Mouse (Mus musculus): ENCODE results near the gene Pla2r1.

DNA sequence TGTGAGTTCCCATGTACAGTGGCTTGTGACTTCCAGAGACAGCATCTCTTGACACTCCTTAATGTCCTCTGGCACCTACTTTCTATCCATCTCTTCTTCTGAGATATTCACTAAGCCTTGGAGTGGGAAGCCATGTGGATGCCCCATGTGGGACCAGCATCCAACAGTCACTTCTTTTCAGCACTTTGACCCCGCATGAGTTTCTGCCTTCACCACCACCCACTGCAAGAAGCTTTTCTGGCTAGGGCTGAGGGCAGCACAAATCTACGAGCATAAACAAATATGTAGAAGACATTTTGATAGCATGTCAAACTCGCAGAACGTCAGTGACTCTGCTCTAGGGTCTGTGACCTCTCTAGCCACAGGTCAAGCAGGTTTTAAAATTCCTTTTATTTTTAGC, 160.8 kb downstream of the Pla2r1 start:
- no peak for TF ChIP-seq POLR2A (IDR thresholded peaks at IDR 0.05; ENCODE audit: insufficient read depth, low read length)
- TF ChIP-seq CTCF (IDR thresholded peaks at IDR 0.05; ENCODE audit: low read depth, low read length) = no peak
- no peak for TF ChIP-seq EP300 (IDR thresholded peaks at IDR 0.05; ENCODE audit: insufficient read depth, low read depth, low read length)
